Mouse (Mus musculus) kidney, adult 9 months (tissue): ENCODE data around the gene Catip.
"Not testable (repeated sequence)": the region's sequence is repeated elsewhere in the genome, so short reads cannot be mapped to it uniquely, and the experiment has no call there.

Source experiments
- DNase-seq: peaks from one replicate; pipeline ENCODE4 v3.0.0; 2022

Gene Catip

GRCm38 (mm10) chr1:74361812-74362211 lies at the start of gene Catip:
Gene Catip, plus strand, starts transcription at chr1:74362108.
- peak; percentile 90 for DNase-seq

- peak; percentile 91 for DNase-seq
Observed at GRCm38 (mm10) chr1:74313049-74313692, 48.7 kb upstream of the Catip start.

DNA sequence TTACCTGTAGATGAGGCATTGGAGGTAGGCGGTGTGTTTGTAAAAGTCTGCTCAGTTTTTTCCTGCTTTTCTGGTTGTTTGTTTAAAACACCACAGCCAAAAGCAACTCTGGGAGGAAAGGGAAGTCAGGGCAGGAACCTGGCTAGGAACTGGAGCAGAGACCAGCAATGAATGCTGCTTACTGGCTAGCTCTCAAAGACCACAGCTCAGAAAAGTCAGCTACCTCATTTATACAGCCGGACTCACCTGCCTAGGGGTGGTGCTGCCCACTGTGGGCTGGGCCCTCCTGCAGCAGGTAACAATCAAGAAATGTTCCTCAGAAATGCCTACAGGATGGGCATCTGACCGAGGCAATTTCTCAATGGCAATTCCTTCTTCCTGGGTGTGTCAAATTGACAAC lies 47.1 kb upstream of the Catip start:
- no peak for DNase-seq

- no peak for DNase-seq
Observed at GRCm38 (mm10) chr1:74316114-74316827, 45.6 kb upstream of the Catip start.

GRCm38 (mm10) chr1:74318711-74319110 lies 43.2 kb upstream of the Catip start:
- DNase-seq = no peak

GRCm38 (mm10) chr1:74321396-74321795 lies 40.5 kb upstream of the Catip start:
- no peak for DNase-seq

DNA sequence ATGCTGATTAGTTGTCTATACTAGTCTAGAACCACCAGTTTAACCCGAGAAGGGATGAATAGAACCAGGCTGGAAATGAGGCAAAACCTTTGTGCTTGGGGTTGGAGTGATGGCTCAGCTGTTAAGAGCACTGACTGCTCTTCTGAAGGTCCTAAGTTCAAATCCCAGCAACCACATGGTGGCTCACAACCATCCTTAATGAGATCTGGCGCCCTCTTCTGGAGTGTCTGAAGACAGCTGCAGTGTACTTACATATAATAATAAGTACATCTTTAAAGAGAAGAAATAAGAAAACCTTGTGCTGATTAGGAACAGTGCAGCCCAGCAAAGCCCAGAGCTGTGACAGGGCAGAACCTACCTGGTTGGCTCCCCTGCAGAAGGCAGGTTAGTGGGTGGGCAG lies 35.0 kb upstream of the Catip start:
- DNase-seq = not testable (repeated sequence)

DNA sequence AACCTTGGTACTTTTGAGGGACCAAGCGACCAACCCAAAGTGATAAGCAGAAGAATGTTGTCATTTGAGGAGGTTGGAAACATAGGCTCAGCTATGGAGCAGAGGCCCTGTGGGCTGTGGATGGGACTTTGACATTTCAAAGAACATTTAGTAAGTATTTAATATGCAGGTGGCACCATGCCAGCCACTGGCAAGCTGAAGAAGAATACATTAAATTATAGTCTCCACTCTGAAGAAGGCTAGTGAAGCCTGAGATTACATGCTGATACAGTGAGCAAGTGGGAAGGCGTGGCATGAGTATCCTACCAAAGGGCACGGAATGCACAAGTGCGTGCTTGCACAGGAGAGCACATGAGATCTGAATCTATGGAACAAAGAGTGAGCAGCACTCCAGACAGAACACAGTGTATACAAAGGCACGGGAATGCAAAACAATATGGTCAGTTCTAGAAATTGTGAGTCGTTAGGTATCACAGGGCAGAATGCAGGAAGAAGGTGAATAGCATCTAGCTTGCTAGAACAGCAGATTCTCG lies 31.9 kb upstream of the Catip start:
- DNase-seq = peak; percentile 59

DNA sequence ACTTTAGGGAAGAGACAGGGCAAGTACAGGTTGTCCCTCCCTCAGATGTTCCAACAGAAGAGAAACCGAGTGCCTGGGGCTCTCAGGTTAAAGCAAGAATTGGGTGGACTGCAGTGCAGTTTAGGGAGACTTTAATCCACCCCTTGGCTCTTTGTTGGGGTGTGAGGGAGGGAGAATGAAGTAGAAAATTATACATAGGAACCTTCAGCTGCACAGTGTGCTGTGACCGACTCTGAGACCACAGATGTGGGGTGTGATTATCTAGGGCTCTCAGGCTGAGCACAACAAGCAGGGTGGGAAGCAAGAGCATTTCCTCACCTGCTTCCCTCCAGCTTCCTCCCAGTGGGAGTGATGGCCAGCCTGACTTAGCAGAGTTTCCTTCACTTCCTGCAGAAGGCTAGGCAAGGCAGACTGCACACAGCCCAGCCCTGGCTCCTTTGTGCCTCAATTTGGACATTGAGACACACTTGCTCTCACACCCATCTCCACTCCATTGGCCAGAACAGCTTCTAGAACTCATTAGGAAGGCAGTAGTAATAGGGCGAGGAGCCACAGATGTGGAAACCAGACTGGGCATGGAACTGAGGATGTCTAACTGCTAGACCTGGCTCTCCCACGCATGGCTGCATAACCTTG lies 30.7 kb upstream of the Catip start:
- peak; percentile 36 for DNase-seq

DNA sequence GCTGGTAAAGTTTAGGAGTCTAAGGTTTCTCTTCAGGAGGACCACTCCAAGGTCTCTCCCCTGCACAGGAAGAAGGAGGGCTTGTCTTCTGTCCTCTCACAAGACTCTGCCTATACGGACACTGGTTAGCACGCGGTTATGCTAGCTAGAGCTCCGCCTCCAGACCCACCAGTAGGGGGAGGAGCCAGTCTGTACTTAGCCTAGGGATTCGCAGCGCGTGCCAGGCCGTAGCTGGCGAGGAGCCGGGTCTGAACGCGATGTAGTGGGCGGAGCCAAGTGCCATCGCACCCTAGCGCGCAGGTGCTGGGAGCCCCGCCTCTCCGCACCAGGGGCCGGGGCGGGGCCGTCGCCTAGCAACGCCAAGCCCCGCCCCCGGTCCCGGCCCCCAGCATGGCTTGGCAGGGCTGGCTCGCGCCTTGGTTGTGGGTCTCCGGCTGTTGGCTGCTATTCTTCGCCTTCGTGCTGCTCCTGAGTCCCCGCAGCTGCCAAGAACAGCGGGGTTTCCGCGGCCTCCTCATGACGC lies 29.6 kb upstream of the Catip start:
- DNase-seq = peak; percentile 99

DNA sequence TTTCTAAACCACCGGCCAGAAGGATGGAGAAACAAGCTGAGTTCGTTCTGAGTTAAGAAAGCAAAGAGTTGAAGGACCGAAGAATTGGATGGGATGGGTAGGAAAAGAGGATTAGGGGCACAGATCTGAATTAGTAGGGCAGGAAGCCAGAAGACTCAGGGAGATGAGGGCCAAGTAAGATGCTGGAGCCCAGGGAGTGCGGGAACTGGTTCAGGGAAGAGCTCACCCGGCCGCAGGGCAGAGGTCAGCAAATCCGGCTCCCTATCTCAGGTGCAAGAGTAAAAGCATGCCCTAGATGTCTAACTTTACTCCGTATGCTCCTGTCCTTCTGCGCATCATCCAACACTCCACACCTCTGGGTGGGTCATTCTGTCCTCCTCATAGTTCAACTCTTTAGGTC lies 29.0 kb upstream of the Catip start:
- DNase-seq = peak; percentile 45

- DNase-seq = no peak
Observed at GRCm38 (mm10) chr1:74334607-74335006, 27.3 kb upstream of the Catip start.

DNA sequence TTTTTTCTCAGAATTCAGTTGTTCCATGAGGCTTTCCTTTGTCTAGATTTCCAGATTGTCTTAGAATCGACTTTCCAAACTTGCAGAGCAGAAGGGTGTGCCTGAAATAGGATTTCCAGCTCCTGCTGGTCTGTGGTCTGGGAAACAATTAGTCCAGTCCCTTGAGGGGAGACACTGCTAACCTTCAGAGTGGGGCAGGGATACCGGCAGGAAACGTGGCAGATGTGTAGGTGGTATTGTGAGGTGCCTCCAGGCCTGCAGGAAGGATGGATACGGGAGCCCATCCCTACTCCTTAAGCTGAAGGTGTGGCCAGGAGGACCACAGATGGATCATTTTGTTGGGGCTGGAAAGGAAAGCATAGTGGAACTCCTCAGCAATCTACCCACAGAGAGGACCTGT lies 26.9 kb upstream of the Catip start:
- DNase-seq = no peak

DNA sequence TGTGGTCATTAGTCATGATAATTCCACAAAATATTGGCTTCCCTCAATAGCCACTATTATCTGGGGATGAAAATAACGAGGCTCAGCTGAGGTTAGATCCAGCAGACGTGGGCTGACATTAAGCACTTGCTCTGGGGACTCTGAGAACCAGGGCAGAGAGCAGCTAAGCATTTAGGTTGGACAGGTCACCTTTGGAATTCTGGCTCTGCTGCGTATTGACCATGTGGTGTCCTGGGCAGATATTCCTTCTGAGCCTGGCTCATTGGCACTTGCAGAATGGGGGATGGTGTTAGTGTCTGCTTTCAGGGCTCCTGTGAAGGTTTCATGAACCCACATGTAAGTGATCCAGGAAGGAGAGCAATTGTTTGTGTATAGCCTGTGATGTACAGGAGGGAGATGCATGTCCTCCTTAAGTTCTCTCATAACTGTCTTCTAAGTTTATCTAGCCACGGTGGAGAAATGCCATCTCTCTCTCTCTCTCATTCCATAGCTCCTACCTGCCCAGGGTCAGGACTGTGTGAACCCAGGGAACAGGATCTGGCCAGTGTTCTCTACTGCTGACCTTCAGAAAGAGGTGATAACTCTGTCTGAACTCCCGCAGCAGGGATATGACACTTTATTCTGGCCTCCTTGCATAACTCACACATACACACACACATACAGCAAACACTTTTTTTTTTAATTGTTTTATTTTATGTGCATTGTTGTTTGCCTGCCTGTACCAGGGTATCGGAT lies 26.3 kb upstream of the Catip start:
- DNase-seq = peak; percentile 70

- DNase-seq = no peak
Observed at GRCm38 (mm10) chr1:74337241-74337771, 24.6 kb upstream of the Catip start.

DNA sequence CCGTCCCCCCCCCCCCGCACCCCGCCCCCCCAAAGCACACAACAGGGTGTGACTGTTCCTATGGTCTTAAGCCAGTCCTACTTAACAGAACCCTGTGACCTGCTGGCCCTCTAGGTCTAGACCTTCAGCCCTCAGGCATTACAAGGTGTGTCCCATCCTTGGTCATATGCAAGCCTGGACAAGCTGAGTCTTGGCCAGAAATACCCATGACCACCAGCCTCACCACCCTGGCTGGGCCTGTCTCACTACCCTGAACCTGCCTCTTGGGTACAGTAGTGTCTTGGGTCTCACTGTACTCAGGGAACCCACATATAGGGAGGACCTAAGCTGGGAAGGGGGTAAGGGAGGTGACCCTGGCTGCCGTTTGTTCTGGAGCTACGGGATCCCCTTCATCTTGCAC lies 23.9 kb upstream of the Catip start:
- no peak for DNase-seq

- no peak for DNase-seq
Observed at GRCm38 (mm10) chr1:74338626-74339025, 23.3 kb upstream of the Catip start.

DNA sequence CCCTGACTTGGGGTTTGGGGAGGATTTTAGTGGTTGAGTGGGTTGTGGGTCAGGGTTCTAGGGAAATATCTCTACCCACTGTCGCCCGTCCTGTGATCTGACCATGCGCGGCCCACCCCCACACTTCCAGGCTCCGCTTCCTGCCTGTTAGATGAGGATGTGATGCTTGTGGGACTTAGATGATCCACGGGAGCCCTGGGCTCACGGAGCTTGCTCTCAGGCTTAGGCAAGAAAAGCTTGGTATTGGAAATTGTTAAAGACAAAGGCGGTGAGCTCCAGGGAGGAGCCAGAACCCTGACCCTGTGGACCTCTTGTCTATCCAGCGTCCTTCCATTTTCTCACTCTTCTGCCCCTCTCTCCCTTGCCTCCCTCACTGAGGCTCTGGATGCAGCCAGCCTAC lies 22.0 kb upstream of the Catip start:
- no peak for DNase-seq

GRCm38 (mm10) chr1:74340361-74340764 lies 21.5 kb upstream of the Catip start:
- DNase-seq = peak; percentile 87

DNA sequence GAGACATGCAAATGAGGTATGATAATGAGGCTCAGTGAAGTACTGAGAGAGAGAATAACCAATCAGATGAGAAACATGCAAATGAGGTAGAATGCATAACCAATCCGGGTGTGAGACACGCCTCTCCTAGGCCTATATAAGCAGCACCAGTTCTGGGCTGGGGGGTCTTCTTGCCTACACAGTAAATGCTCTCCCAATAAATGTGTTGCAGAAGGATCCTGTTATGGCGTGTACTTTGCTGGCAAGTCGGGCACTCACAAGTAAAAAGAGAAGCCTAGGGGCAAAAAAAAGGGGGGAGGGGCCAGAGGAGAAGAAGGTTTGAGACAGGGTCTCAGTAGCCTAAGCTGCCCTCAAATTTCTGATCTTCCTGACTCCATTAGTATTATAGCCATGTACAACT lies 20.9 kb upstream of the Catip start:
- not testable (repeated sequence) for DNase-seq

GRCm38 (mm10) chr1:74341898-74342297 lies 20.0 kb upstream of the Catip start:
- no peak for DNase-seq

- DNase-seq = peak; percentile 41
Observed at GRCm38 (mm10) chr1:74342308-74342707, 19.6 kb upstream of the Catip start.

- peak; percentile 80 for DNase-seq
Observed at GRCm38 (mm10) chr1:74343161-74343560, 18.7 kb upstream of the Catip start.
